Mouse (Mus musculus): Measurements from ENCODE around the gene Hspb3.

DNA sequence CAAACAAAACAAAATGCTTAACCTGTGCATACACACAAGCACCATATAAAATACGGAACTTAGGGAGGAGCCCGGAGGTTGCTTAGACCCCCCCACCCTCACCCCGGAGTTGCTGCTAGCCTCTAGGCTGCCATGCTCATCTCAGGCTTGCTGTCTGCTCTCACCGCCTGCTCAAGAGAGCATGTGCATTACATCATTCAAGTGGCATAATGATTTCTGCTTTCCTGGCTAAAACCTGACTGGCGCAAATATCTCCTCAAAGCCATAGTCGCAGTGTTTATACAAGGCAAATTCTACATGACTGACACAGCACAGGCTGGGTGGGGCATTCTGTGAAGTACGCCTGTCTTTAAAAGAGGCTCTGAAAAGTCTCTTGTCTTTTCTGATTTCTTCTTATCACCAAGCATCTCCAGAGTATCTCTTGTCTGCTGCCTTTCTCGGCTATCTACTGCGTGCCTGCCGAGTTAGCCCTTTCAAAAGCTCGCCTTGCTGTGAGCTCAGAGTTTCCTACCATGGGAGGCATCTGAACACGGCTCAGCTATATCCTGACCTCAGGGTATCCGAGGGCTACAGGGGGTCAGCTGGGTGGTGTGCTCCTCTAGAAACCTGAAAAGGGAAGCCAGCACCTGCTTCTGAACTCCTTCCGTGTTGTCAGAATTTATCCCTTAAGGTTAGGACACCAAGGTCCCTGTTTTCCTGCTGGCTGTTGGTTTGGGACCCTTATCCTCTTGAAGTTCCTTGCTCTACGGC is 28.6 kb downstream of the Hspb3 start:
- TF ChIP-seq CTCF (IDR thresholded peaks at IDR 0.05; ENCODE audit: control insufficient read depth, insufficient read depth, insufficient read length) (no peak), USF1 (IDR thresholded peaks at IDR 0.05; ENCODE audit: low read depth) (no peak), MAX (IDR thresholded peaks at IDR 0.05) (no peak)

All from C2C12 (cell line).